Mouse (Mus musculus): Measurements from ENCODE around the gene Ddr2.

DNA sequence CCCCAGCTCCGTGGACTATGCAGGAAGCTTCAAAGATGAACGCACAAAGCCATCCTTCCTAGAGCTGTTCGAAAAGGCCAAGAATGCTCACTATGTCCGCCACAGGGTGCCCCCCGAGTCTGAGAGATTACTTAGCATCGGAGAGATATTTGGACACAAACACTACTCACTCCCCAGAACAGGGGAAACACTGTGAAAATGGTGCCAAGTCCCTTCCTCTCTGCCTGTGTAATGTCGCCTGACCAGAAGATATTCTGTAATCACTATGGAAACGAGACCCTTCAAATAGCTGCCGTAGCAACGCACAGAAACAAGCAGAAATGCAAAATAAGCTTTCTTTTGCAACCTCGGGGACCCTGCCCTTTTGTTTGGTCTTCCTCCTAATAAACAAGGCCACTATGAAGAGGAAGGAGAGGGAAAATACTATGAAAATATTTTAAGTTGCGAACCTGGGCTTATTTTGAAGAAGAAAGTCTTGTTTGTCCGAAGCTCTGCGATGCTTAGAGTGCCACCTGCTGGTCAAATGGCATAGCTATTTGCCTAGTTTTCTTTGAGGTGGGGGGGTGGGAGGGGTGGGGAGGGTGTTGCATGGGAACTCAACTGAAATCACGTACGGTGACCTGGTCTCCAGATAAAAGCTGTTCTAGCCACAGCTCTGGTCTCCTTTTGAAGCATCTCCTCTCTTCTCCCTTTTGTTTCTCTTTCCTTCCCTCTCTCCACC is 176.4 kb downstream of the Ddr2 start:
- no peak for TF ChIP-seq EP300 (IDR thresholded peaks at IDR 0.05; ENCODE audit: low read depth)
- peak; percentile 50 for TF ChIP-seq CTCF (IDR thresholded peaks at IDR 0.05; ENCODE audit: low read depth)
